Mouse (Mus musculus) fat pad, adult 2 months (tissue): Measurements from ENCODE around the gene Dyrk1a.

ENCODE experiments used
- DNase-seq: peaks from one replicate; pipeline ENCODE4 v3.0.0-alpha.2; 2011; ENCODE audit warnings: low read depth, low spot score; ENCODE audit errors: extremely low read depth

The Dyrk1a gene

DNA sequence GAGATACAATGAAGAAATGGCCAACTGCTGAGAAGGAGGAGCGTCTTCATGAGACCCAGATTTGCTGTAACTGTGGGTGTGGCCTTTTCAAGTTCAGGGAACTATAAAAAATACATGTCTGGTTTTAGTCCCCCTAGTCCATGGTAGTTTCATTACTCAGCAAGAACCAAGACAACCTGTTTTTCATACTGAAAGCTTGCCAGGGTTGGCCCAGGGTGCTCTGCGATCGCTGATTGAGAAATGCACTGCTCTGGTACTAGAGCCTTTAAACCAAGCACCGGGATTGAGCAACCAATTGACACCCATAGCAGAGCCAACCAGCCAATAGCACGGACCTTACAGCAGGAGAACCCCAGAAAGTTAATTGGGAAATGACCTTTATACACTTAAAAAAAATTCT, 13.6 kb upstream of the Dyrk1a start:
- DNase-seq = peak; percentile 95

DNA sequence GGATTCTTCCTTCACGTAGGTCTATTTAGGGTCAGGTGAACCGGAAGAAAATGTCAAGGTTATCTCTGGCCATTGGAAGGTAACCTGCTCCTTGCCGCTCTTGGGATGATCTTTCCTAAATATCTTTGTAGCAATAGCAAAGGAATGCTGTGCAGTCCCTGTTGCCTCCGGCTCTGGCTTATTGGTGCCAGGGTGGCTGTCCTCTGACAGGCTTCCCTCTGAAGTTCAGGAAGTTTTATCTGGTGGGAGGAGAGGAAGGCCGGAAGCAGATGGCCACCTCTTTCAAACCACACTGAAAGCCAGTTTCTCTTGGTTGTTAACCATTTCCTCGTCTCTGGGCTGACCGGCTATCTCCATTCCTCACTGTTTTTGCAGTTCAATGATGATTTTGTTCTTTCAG, 10.5 kb upstream of the Dyrk1a start:
- no peak for DNase-seq

DNA sequence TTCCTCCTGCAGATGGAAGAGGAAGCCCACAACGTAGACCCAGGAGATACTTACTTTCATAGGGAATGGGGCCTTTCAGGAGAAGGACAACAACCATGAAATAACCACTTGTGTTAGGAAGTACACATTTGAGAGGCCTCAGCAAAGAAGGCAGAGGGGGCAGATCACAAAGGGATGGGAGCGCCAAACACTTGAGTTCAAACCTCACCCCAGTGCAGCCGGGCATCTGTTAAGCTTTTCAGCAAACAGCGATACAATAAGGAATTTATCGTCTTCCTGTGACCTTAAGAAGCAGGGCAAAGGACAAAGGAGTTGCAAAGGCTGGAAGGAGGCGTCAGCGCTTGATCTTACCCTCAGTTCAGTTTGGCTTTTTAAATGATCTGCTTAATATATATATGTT, 10.0 kb upstream of the Dyrk1a start:
- DNase-seq = no peak

DNA sequence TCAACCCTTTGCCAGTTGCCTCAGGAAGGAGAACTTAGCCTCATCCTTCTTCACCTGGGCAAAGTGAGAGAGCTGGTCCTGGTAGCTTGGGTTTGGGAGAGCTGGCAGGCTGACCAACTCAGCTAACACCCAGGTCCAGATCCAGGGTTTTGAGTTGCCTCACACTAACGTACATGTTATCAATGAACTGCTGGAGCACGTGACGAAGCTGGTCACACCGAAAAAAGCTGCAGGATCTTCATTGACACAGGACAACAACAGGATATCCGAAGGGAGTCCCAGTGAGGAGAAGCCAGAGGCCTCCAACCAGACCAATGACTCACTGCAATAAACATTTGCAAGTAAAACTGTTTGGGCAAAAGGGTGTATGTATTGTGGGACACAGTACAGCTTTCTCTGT, 9.2 kb upstream of the Dyrk1a start:
- DNase-seq = no peak

DNA sequence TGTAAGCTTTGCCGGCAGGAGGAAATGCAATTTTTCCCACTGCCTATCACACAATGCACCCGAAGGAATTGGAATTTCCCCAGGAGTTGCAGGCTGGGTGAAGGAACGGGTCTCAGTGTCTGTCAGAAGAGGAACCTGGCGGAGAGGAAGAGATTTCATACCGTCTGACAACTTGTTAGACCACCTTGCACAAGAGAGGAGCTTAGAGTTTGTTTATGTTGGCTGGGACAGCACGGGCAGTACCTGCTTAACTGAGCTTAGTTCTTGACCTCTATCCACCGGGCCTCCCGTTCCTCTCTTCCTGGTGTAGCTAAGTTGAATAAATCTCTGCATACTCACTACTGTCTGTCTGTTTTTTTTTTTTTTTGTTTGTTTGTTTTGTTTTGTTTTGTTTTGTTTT, 3.7 kb upstream of the Dyrk1a start:
- peak; percentile 99 for DNase-seq

DNA sequence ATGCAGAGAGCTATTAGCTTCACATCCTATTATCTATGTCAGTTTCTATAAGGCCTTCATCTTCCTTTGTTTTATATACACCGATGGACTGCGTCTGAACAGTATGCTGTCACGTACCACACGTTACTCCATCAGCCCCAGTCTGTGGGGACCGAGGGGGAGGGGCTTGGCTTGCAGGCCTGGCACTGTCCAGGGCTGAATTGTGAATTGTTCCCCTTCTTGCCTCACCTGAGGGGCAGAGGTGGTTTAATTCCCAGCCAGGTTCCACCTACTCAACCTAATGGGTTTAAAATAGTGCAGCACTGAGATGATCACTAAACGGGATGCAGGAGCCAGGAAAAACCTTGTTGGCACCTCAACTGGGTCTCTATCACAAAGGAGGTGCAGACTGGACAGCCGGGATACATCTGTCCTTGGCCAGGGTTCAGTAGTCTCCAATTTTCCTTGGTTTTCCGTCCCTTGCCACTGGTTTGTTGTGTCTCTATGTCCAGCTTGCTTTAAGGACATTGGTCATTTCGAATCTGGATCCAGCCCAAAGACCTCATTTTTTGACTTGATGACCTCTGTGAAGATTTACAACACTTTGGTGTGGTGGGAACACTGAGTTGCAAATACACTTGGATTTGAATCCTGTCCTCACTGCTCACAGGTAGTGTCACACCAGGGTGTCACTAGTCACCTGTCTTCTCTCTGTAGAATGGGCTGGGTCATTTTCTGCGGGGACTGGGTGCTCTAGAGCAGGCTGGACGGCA, 2.8 kb upstream of the Dyrk1a start:
- peak; percentile 74 for DNase-seq

DNA sequence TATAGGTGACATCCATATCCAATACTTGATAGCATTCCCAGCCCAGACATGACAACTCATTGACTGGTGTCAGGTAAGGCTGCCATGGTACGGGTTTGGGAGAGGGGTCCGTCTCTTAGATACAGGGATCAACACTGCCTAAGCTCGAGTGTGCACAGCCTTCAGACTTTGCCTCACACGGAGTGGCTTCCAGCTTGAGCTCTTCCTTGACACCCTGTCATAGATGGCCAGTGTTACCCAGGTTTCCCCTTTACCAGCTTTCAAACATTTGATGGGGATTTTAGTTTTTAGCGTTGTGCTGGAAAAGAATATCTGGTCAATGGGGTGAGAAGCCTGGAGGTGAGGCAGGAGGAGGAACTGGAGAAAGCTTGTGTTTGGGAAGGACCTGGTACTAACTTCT, 2.1 kb upstream of the Dyrk1a start:
- no peak for DNase-seq

DNA sequence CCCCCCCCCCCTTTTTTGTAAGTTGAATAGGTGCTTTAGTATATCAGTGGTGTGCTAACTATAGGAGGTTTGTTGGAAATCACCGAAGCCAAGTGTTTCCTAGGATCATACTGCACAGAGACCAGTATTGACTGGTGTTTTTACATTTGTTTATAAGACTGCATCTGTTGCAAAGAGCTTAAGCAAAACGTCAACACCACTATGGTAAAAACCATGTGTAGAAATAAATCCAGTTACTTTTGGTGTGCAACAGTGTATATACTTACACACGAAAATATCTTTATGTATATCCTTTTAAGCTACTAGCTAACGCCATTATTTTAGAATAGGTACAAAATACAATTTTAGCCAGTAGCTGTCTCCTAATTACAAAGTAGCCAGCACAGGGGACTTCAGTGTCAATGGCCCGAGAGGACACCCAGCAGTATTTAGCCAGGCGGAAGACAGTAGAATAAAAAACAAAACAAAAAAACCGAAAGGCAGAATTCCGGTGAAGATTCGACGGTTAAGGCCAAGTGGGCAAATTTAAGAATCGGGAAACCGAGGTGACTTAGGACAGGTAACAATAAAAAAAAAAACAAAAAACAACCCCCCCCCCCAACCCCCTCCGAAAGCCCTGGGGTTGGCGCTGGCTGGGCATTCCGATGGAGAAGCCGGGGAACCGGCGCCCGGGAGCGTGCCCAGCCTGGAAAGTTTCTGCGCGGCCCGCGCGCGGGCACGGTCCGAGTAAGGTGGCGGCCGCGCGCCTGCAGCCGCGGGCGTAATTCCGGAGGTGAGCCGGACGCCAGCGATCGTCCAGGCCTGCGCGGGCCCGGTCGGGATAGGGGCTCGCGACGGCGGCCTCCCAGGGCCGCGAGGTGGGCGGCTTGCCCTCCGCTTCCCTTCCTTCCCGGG, 1.2 kb upstream of the Dyrk1a start:
- DNase-seq = no peak

DNA sequence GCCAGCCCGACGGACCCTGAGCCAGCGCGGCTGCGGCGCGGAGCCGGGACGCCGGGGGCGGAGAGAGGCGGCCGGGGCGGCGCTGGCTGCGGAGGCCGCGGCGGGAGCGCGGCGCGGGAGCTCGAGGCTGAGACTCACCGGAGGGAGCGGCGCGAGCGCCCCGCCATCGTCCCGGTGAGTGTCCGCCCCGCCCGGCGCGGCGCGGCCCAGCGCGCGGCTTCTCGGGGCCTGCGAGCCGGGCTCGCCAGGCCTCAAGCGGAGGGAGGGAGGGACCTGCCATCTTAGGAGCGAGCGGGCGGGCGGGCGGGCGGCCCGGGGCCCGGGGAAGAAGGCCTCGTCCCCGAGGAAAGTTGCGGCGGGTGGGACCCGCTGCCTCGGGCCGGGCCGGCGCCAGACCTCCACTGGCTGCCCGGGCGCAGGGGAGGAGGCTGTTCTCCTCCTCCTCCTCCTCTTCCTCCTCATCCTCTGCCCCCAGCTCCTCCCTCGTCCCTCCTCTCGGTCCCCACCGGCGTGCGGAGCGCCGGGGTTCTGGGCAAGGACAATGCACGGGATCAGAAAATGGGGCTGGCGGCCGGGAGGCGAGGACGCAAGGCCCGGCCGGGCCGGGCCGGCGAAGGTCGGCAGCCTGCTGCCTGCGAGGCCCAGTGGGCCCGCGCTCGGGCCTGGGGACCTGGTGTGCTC, 691 bp downstream of the Dyrk1a start:
- no peak for DNase-seq

DNA sequence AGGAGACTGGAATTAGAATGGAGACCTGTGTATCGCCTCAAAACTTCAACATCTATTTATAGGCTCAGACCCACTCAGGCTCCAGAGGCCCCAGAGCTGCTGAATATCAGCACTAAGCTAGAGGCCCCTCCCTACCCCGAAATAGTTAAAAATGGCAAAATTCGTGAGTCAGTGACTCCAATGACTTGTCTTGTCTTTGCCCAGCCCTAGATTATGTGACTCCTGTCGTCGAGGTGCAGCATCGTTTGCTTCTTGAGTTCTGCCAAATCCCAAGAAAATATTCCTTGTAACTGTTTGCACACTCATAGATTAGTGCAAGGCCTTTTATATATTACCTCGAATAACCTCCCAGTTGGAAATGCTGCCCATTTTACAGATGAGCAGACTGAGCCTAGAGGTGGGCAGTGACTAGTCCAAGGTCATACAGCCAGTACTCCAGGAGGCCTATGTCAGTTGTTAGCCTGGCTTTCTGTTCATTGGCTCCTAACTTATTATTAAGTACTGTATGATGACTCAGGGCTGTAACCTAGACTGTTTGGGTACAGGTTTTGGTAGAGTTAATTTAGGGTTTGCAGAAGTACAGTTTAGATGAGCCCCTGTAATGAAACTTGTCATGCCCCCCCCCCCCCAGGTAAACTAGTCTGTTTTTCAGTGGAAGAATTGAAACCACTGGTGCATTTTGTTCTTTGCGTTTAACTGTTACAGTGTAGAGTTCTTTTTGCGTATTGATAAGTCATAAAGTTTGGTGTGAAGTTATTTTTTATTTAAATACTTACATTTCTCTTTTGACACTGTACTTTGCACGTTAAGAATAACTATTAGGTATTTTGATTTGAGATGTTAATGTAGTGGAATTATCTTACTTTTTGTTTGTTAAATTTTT, 1.5 kb downstream of the Dyrk1a start:
- no peak for DNase-seq

DNA sequence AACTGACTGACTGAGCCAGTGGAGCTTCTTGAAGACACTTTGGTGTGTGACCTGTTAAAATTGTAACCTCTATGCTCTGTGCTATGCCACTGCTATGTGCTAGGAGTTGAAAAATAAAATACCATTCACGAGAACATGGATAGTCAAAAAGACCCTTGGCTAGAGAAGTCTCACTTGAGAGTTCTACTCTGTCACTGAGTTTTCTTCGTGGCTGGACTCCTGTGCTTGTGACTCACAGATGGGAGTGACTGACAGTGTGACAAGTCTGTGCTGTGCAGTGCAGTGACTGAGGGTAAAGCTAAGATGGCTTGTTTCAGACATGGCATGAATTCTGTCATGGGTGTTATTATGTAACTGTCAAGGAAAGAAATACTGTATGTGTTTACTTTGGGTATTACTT, 2.6 kb downstream of the Dyrk1a start:
- no peak for DNase-seq

DNA sequence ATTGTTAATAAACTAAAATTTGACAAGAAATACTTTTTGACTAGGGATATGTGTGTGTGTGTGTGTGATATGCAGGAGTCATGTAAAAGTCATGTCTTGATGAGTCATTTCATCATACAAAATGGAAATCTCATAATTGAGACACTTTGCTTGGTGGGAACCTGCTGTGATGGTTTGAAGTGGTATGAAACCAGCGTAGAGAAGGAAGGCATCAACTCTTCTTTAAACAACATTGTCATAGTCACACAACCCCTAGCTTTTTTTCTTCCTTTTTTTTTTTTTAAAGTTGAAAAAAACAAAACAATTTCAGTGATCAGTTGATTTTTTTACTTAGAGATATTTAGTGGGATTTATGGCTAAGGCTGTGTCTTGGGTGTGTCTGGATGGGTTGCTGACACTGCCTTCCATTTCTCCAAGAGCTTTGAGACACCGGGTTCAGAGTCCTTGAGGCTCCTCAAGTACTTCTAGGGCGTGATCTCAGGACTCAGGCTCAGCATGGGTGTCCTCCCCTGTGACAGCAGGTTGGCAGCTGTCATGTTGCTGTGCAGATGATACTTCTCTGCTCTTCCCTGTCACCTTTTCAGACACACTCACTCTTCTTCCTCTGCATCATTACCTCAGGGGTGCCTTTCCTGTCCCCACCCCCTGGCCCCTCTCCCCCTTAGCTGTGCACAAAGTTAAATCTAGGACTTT, 4.4 kb downstream of the Dyrk1a start:
- no peak for DNase-seq

DNA sequence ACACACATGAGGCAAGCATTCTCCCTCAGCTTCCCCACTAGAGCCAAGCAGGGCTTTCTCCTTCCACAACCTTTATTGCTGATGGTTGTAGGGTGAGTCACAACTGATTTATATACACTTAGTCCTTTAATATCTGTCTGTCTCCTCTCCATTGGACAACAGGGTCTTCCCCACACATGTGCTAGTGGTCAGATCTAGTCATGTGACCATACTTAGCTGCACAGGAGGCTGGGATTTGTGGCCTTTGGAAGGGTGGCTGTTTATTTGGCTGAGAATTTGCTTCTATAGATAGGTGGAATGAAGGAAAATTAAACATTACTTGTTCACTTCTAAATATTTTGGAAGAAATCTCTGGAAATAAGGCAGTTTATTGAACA, 4.9 kb downstream of the Dyrk1a start:
- DNase-seq = no peak

DNA sequence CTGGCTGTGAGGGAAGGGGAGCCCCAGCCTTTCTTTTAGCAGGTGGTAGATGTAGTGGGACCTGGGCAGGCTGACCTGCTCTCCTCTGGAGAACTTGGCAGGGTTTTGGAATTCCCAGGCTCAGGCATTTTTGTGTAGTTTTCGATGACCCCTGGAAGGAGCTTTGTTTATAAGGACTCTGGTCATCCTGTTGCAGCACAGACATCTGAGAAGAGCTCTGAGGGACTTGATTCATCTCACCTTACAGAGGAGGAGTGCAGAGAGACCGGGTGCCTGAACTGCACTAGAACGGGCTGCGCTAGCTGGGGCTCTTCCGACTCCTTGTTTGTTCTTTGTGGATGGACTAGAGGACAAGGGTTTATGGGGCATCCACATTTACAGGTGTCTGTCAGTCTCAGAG, 5.9 kb downstream of the Dyrk1a start:
- no peak for DNase-seq

DNA sequence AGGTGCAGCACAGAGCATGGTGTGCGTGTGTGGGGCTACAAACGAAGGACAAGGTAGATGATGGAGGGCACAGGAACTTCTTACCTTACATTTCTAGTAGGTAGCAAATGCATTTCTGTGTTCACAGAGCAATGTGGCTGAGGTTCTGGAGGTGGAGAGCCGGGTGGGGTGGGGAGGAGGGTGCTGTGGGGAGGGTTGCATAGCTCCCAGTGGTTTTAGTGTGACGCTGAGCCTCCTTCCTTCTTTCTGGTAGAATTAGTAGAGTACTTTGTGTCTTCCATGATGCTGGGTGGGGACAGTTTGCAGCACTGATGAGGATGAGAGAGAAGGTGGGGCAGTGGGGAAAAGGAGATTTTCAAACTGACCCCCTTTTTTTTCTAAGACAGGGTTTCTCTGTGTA, 9.5 kb downstream of the Dyrk1a start:
- no peak for DNase-seq

DNA sequence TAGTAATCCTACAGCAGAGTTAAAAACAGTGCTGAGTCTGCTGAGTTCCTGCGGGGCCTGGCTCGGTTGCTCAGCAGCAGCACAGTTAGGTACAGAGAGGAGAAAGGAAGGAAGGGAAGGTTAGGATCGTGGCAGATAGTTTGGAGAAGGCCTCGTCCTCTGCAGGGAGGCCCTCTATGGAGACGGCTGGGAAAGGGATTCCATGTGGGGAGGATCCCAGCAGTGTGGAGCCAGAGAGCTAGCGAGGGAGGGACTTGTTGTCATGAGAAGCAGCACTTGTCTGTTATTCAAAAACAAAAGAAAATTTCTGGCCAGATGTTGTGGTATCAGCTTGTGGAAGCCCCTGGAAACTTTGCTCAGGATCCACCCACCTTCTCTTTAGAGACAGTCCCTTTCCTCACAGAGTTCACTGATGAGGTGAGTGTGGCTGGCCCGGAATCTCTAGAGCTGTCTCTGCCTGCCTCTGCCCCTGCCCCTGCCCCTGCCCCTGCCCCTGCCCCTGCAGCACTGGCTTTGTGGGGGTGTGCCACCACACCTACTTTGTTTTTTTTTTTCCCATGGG, 11.1 kb downstream of the Dyrk1a start:
- no peak for DNase-seq

DNA sequence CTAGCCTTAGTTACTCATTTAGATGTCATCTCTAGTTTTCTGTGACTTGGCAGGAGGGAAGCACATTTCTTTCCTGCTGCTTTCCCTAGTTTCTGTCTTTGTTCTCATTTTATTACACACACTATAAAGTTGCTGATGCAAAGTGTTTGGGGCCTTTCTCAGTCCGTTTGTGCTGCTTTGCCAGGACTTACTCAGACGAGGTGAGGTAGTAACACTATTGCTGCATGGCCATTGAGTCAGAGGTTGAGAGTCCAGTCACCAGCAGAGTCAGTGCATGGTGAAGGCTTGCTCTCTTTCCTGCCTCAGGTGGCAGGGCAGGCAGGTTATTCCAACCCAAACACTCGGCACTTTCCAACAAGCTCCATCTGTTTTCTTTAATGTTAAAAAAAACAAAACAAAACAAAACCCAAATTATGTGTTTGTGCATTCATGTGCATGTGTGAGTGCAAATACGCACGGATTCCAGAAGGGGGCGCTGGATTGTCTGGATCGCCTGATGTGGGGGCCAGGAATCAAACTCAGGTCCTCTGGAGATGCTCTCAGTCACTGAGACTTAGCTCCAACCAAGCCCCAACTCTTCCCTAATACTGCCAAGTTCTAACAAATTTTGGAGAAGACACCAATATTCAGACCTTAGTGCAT, 16.7 kb downstream of the Dyrk1a start:
- no peak for DNase-seq

DNA sequence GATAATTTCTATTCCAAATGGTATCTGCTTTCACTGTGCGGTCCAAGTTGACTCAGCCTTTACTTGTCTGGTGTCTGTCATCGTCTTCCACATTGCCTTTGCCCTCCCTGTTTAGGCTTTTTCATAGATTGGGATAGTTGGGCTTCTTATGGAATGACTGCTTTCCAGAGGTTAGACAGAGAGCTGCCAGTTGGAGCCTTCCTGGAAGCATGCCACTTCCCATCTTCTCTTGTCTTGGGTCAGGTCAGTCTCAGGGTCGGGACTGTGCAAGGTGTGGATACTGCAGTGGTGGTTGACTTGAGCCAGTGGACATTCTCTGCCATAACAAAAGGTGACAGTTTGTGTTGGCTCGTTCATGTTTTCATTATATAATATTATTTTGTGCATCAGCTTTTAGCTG, 17.7 kb downstream of the Dyrk1a start:
- DNase-seq = no peak

DNA sequence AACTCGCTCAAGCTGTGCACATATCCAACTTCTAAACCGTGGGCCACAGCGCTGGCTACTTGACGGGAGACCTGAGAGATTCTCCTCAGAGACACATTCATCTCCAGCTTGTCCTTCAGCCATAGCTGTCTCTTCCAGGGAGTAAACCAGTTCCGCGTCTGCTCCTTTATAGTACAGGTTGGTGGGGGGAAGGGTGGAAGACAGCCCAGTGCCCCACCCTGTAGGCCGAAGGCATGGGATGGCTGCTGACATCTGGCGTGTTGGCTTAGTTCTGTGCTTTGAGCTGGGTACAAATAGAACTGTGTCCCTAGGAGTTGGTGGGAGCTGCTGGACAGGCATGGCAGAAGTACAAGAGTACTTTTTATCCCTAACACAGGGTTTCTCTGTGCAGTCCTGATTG, 18.4 kb downstream of the Dyrk1a start:
- no peak for DNase-seq

DNA sequence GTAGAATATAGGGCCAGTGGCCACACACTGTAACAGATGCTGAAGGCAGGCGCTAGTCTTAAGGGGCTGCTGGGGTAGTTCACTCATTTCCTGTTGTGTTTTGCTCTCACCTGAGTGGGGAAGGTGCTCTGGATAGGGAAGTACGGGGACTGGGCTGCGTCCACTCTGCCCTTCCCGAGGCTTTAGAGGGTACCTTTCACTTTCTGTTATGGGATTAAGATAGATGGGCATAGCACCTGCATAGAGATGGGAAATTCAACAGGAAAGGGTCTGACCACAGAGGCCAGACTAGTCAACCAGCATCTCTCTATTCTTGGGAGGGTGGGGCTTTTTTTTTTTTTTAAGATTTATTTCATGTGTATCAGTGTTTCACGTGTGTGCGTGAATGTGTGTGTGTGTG, 19.2 kb downstream of the Dyrk1a start:
- no peak for DNase-seq
